Mouse (Mus musculus): ENCODE results near the gene Gm43638.

DNA sequence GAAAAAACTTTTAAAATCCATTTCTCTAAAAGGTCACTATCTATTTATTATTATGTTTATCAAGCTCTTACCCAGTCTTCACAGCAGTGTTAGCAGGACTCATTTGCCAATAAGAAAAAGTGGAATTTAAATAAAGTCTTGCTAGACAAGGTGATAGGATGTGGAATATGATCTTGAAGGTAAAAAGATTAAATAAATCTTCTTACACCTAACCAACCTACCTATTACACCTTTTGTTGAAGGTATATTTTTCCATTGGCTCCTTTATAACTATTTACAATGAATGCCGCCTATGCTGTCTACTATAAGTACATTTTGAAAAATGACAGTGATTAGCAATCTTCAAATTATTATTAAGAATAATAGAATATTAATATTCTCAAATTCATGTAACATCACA lies 4.2 kb upstream of the Gm43638 start, which contains the start of gene Ugt2a1:
- no peak for TF ChIP-seq CTCF (conservative IDR thresholded peaks at IDR 0.05; ENCODE audit: low read length)
- no peak for TF ChIP-seq POU5F1 (IDR thresholded peaks at IDR 0.05; ENCODE audit: borderline replicate concordance, low read length)
- no peak for TF ChIP-seq NANOG (IDR thresholded peaks at IDR 0.05; ENCODE audit: borderline replicate concordance, low read length)
